Comparison of ENCODE assay signal across 8 mouse cellular contexts in the genomic region with DNA sequence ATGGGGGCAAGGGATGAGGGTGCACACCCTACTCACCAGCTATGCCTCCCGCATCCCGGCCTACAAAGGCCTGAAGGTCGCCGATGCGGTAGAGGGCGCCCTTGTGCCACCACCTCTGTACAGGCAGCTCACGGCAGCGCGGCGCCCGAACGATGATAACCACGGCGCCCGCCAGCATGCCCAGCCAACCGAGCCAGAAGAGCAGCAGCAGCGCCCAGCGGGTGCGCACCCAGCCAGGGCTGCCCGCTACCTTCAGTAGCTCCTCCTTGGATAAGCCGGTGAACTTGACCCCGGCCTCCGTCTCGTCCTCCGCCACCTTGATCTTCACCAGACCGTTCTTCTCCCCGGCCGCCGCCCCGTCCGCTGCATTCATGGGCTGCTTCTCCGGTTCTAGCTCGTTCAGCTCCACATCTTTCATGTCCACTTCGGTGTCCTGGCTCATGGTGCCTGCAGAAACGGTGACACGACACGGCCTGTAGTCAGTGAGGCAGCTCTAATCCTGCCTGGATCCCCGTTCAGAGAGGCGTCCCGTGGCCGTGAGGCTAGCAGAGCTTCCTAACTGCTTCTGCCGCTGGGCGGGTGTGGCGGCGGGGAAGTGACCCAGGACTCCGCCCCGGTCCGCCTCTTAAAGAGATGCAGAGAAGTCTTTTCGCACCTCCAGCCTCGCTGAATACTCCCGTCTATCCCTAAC. TPM values are rescaled to one million over a fixed set of nuclear protein-coding genes. Genes with fewer than 3 reads are reported as not detected.
DNase-seq lines count a peak whose midpoint lies in the region; ATAC-seq and TF ChIP-seq lines count a peak whose summit lies in the region.

No protein-coding gene starts in this region.

- H3K27me3 ChIP-seq in hindbrain, postnatal 0 days (ENCODE audit: insufficient read depth, low read length) = no peaks in the 10 kb centered on the region

- H3K4me2 ChIP-seq in hindbrain, postnatal 0 days (ENCODE audit: low read depth, low read length) = peak overlapping the region; percentile 67

- H3K4me3 ChIP-seq in gastrocnemius, adult 2 months = peak overlapping the region; percentile 98
- H3K4me3 ChIP-seq in hindbrain, postnatal 0 days (ENCODE audit: low read length) = peak overlapping the region; percentile 77
- peak overlapping the region; percentile 88 for H3K4me3 ChIP-seq in left cerebral cortex, adult 2 months
- peak overlapping the region; percentile 86 for H3K4me3 ChIP-seq in macrophage (ENCODE audit: inconsistent target)

- peak; percentile 96 for DNase-seq in ZHBTc4 (ENCODE audit: low read depth, low spot score)
- DNase-seq in cerebellum, postnatal 4 days (ENCODE audit: low spot score in 2 of 2) = peak; percentile 88 to 96
- peak; percentile 95 for DNase-seq in gastrocnemius, adult 2 months
- DNase-seq in hindbrain, postnatal 0 days (ENCODE audit: low spot score) = peak; percentile 92
- DNase-seq in left cerebral cortex, adult 2 months (ENCODE audit: extremely low spot score in 1 of 2, low spot score in 2 of 2) = peak; percentile 92
- DNase-seq in retina, postnatal 7 days (ENCODE audit: low read depth, low spot score) = peak; percentile 79
- peak; percentile 87 to 89 for DNase-seq in urinary bladder, adult 18-20 months (ENCODE audit: low spot score in 2 of 2)

- H3K9me3 ChIP-seq in hindbrain, postnatal 0 days (ENCODE audit: low read length) = no peaks in the 10 kb centered on the region

- peaks cover 50% of the 10 kb centered on the region for H3K79me2 ChIP-seq in macrophage (ENCODE audit: inconsistent target)

- peak overlapping the region; percentile 91 for H3K9ac ChIP-seq in hindbrain, postnatal 0 days (replicated peaks; ENCODE audit: low read length)

- WGBS in hindbrain, postnatal 0 days = under 1% methylated on average over 51 of the region's 51 CpGs
- WGBS in macrophage (ENCODE audit: missing documents) = under 1% methylated on average over 51 of the region's 51 CpGs

- intact Hi-C loops in gastrocnemius, adult 2 months (cut with DNase I) = loop anchor here (5.0 to 10.0 kb wide), 2 partner anchors 391 to 424 kb away; partner anchors contain the start of gene Asrgl1
- intact Hi-C loops in left cerebral cortex, adult 2 months (cut with DNase I) = no loop called here

- peaks cover 22% of the 10 kb centered on the region for H3K36me3 ChIP-seq in hindbrain, postnatal 0 days (ENCODE audit: insufficient read depth, low read length)
- peaks cover 32% of the 10 kb centered on the region for H3K36me3 ChIP-seq in macrophage (ENCODE audit: inconsistent target)

- peaks cover 14% of the 10 kb centered on the region for H3K4me1 ChIP-seq in hindbrain, postnatal 0 days (ENCODE audit: insufficient read depth, low read length)

- peak; percentile 90 for ATAC-seq in hindbrain, postnatal 0 days

- peak; percentile 88 for TF ChIP-seq CTCF in gastrocnemius, adult 2 months (IDR thresholded peaks at IDR 0.05)
- TF ChIP-seq CTCF in hindbrain, postnatal 0 days (IDR thresholded peaks at IDR 0.05; ENCODE audit: low read depth) = peak; percentile 82
- peak; percentile 73 for TF ChIP-seq CTCF in left cerebral cortex, adult 2 months (IDR thresholded peaks at IDR 0.05)

- H3K27ac ChIP-seq in gastrocnemius, adult 2 months = peak overlapping the region; percentile 96
- peak overlapping the region; percentile 94 for H3K27ac ChIP-seq in hindbrain, postnatal 0 days
- H3K27ac ChIP-seq in left cerebral cortex, adult 2 months = peak overlapping the region; percentile 93
- H3K27ac ChIP-seq in macrophage = peak overlapping the region; percentile 96

RNA-seq across cellular contexts. Expression of gene Slc3a2, which starts 9.7 kb away (rescaled TPM):
- 10 to 100 TPM; 33.9 to 35.1 TPM for total RNA-seq in gastrocnemius, adult 2 months (2021)
- total RNA-seq in hindbrain, postnatal 0 days (2014; rRNA removed) = 154 and 155 TPM in 2 replicates
- polyA plus RNA-seq in hindbrain, postnatal 0 days (2015; fragmentation: Nextera tagmentation; extraction: Ambion mirVana) = 235 and 250 TPM in 2 replicates
- 100 to 1,000 TPM; 144 to 154 TPM for total RNA-seq in left cerebral cortex, adult 2 months (2021)
- total RNA-seq in macrophage (2018; cell fraction: chromatin; rRNA removed) = 100 to 1,000 TPM; 156 to 425 (median 334) TPM
- total RNA-seq in macrophage (2018; cell fraction: cytosol; rRNA removed) = 100 to 1,000 TPM; 398 to 714 (median 485) TPM
- total RNA-seq in macrophage (2018; cell fraction: nucleus; rRNA removed) = 100 to 1,000 TPM; 371 to 912 (median 636) TPM
- polyA plus RNA-seq in macrophage (2018) = 384 to 539 TPM (median 494 TPM) in 3 replicates

RNA-seq across cellular contexts. Expression of gene Wdr74, which starts 22.2 kb away (rescaled TPM):
- 10 to 100 TPM; 15.4 to 16.4 TPM for total RNA-seq in gastrocnemius, adult 2 months (2021)
- total RNA-seq in hindbrain, postnatal 0 days (2014; rRNA removed) = 46.7 and 49.7 TPM in 2 replicates
- polyA plus RNA-seq in hindbrain, postnatal 0 days (2015; fragmentation: Nextera tagmentation; extraction: Ambion mirVana) = 78.7 and 79.2 TPM in 2 replicates
- 10 to 100 TPM; 48.5 to 53.1 TPM for total RNA-seq in left cerebral cortex, adult 2 months (2021)
- 10 to 100 TPM; 10.3 to 65.3 (median 40.1) TPM for total RNA-seq in macrophage (2018; cell fraction: chromatin; rRNA removed)
- total RNA-seq in macrophage (2018; cell fraction: cytosol; rRNA removed) = 10 to 100 TPM; 13.5 to 25.5 (median 18.7) TPM
- total RNA-seq in macrophage (2018; cell fraction: nucleus; rRNA removed) = 10 to 100 TPM; 13.2 to 54.5 (median 21.3) TPM
- 16.3 to 42.4 TPM (median 18.1 TPM) in 3 replicates for polyA plus RNA-seq in macrophage (2018)

RNA-seq across cellular contexts. Expression of gene 1700092M07Rik, which starts 27.1 kb away (rescaled TPM):
- total RNA-seq in gastrocnemius, adult 2 months (2021) = not detected
- total RNA-seq in hindbrain, postnatal 0 days (2014; rRNA removed) = not detected in 2 replicates
- 0.66 and 0.85 TPM in 2 replicates for polyA plus RNA-seq in hindbrain, postnatal 0 days (2015; fragmentation: Nextera tagmentation; extraction: Ambion mirVana)
- 1 to 10 TPM; 1.4 to 1.8 TPM for total RNA-seq in left cerebral cortex, adult 2 months (2021)
- total RNA-seq in macrophage (2018; cell fraction: chromatin; rRNA removed) = 1 to 10 TPM in 10 of 26 experiments, not detected in 16; 2.8 to 8.1 (median 3.6) TPM
- total RNA-seq in macrophage (2018; cell fraction: cytosol; rRNA removed) = not detected
- 1 to 10 TPM in 4 of 26 experiments, not detected in 22; 2.2 to 3.7 (median 2.5) TPM for total RNA-seq in macrophage (2018; cell fraction: nucleus; rRNA removed)
- polyA plus RNA-seq in macrophage (2018) = not detected in 3 replicates

RNA-seq across cellular contexts. Expression of gene Stx5a, which starts 27.8 kb away (rescaled TPM):
- 10 to 100 TPM; 20.8 to 22.1 TPM for total RNA-seq in gastrocnemius, adult 2 months (2021)
- 84.4 and 110 TPM in 2 replicates for total RNA-seq in hindbrain, postnatal 0 days (2014; rRNA removed)
- polyA plus RNA-seq in hindbrain, postnatal 0 days (2015; fragmentation: Nextera tagmentation; extraction: Ambion mirVana) = 95.3 and 104 TPM in 2 replicates
- total RNA-seq in left cerebral cortex, adult 2 months (2021) = 10 to 100 TPM; 71.2 to 77.9 TPM
- total RNA-seq in macrophage (2018; cell fraction: chromatin; rRNA removed) = 100 to 1,000 TPM; 163 to 373 (median 250) TPM
- 10 to 100 TPM; 28.8 to 50.4 (median 38.5) TPM for total RNA-seq in macrophage (2018; cell fraction: cytosol; rRNA removed)
- 100 to 1,000 TPM in 24 of 26 experiments, 10 to 100 TPM in 2; 96.6 to 222 (median 140) TPM for total RNA-seq in macrophage (2018; cell fraction: nucleus; rRNA removed)
- 32.3 to 65.9 TPM (median 61.9 TPM) in 3 replicates for polyA plus RNA-seq in macrophage (2018)

RNA-seq across cellular contexts. Expression of gene Nxf1, which starts 43.4 kb away (rescaled TPM):
- 10 to 100 TPM; 37.8 to 41.5 TPM for total RNA-seq in gastrocnemius, adult 2 months (2021)
- 47.7 and 51.3 TPM in 2 replicates for total RNA-seq in hindbrain, postnatal 0 days (2014; rRNA removed)
- polyA plus RNA-seq in hindbrain, postnatal 0 days (2015; fragmentation: Nextera tagmentation; extraction: Ambion mirVana) = 88.3 and 89.5 TPM in 2 replicates
- total RNA-seq in left cerebral cortex, adult 2 months (2021) = 10 to 100 TPM; 90.2 to 98.8 TPM
- 1,000 to 10,000 TPM in 4 of 26 experiments, 100 to 1,000 TPM in 22; 486 to 1,281 (median 796) TPM for total RNA-seq in macrophage (2018; cell fraction: chromatin; rRNA removed)
- total RNA-seq in macrophage (2018; cell fraction: cytosol; rRNA removed) = 10 to 100 TPM; 49.8 to 90.5 (median 68.6) TPM
- 1,000 to 10,000 TPM in 2 of 26 experiments, 100 to 1,000 TPM in 24; 352 to 1,871 (median 566) TPM for total RNA-seq in macrophage (2018; cell fraction: nucleus; rRNA removed)
- polyA plus RNA-seq in macrophage (2018) = 68.7 to 115 TPM (median 96.9 TPM) in 3 replicates

Comparison
In these comparisons a context has a peak if more than half of its experiments do, and no peak if none do; other contexts are left out.
1. Peak in every context shown above with its lines: DNase-seq, ATAC-seq, H3K4me3 ChIP-seq and H3K27ac ChIP-seq.